In the genomic region with DNA sequence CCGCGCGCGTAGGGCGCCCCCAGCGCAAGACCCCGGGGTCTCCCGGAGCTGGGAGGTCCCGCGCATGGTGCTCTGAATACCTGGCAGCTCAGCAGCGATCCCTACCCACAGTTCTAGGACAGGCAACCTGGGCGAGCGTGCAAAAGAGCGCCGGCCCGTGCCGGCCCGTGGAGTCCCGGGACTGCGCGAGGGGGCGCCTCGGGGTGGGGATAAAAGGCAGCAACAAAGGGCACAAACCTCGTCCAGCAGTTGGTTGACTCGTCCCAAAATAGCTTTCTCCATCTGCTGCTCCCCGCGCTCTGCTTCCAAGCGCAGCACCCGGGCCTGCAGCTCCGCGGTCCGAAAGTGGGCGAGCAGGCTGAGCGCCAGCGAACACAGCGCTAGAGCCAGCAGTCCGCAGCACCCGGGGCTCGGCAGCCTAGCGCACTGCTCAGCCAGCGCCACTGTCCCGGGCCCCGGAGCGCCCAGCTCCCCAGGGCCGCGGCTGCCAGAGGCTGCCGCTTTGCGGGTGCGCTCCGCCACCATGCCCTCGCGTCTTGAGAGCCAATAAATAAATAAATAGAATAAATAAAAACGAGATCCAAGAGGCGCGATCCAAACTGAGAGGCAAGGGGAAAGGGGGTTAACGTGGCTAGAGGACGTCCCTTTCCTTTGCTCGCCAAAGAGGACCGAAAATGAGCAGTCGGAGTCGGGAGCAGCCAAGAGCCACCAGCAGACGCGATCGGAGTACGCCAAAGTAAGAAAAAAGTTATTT, we compare ENCODE assay signal across 8 mouse cellular contexts. TPM values are rescaled to one million over a fixed set of nuclear protein-coding genes. Genes with fewer than 3 reads are reported as not detected.
DNase-seq lines count a peak whose midpoint lies in the region; ATAC-seq and TF ChIP-seq lines count a peak whose summit lies in the region.

No protein-coding gene starts in this region.

- H3K27ac ChIP-seq in forebrain, embryonic 13.5 days: no peak overlapping the region
- H3K27ac ChIP-seq in hindbrain, postnatal 0 days: no peak overlapping the region
- H3K27ac ChIP-seq in limb, embryonic 15.5 days: 0 out of 2 replicates have a peak overlapping the region, but pooled peaks have one; percentile 22
- no peak overlapping the region for H3K27ac ChIP-seq in neural tube, embryonic 15.5 days (replicated peaks)

- peaks cover 18% of the 10 kb centered on the region for H3K4me1 ChIP-seq in forebrain, embryonic 13.5 days
- H3K4me1 ChIP-seq in hindbrain, postnatal 0 days (ENCODE audit: insufficient read depth, low read length): peaks cover 12% of the 10 kb centered on the region
- H3K4me1 ChIP-seq in limb, embryonic 15.5 days: peaks cover 37% of the 10 kb centered on the region
- peaks cover 28% of the 10 kb centered on the region for H3K4me1 ChIP-seq in neural tube, embryonic 15.5 days

- peak overlapping the region; percentile 41 for H3K4me3 ChIP-seq in forebrain, embryonic 13.5 days
- peak overlapping the region; percentile 40 for H3K4me3 ChIP-seq in hindbrain, postnatal 0 days (ENCODE audit: low read length)
- H3K4me3 ChIP-seq in limb, embryonic 15.5 days: peak overlapping the region; percentile 51
- peak overlapping the region; percentile 42 for H3K4me3 ChIP-seq in neural tube, embryonic 15.5 days (replicated peaks)

- under 1% methylated on average over 65 of the region's 65 CpGs for WGBS in forebrain, embryonic 13.5 days
- WGBS in hindbrain, postnatal 0 days: 1% methylated on average over 65 of the region's 65 CpGs
- under 1% methylated on average over 65 of the region's 65 CpGs for WGBS in limb, embryonic 15.5 days
- WGBS in neural tube, embryonic 15.5 days: under 1% methylated on average over 65 of the region's 65 CpGs

- no peak for DNase-seq in frontal cortex, postnatal 25 days (ENCODE audit: low spot score in 2 of 2)
- peak; percentile 69 for DNase-seq in ZHBTc4 (ENCODE audit: low read depth, low spot score)
- DNase-seq in hindbrain, postnatal 0 days (ENCODE audit: low spot score): peak; percentile 39

- peak overlapping the region; percentile 51 for H3K9ac ChIP-seq in forebrain, embryonic 13.5 days
- H3K9ac ChIP-seq in hindbrain, postnatal 0 days (replicated peaks; ENCODE audit: low read length): 0 out of 2 replicates have a peak overlapping the region, but pooled peaks have one; percentile 38
- peak overlapping the region; percentile 33 for H3K9ac ChIP-seq in limb, embryonic 15.5 days
- peak overlapping the region; percentile 34 for H3K9ac ChIP-seq in neural tube, embryonic 15.5 days (replicated peaks)

- peak overlapping the region; percentile 66 for H3K4me2 ChIP-seq in forebrain, embryonic 13.5 days
- peak overlapping the region; percentile 67 for H3K4me2 ChIP-seq in hindbrain, postnatal 0 days (ENCODE audit: low read depth, low read length)
- peak overlapping the region; percentile 94 for H3K4me2 ChIP-seq in limb, embryonic 15.5 days
- peak overlapping the region; percentile 88 for H3K4me2 ChIP-seq in neural tube, embryonic 15.5 days

- H3K27me3 ChIP-seq in forebrain, embryonic 13.5 days: peaks cover 86% of the 10 kb centered on the region
- peaks cover 45% of the 10 kb centered on the region for H3K27me3 ChIP-seq in hindbrain, postnatal 0 days (ENCODE audit: insufficient read depth, low read length)
- H3K27me3 ChIP-seq in limb, embryonic 15.5 days: peaks cover 50% of the 10 kb centered on the region
- peaks cover 82% of the 10 kb centered on the region for H3K27me3 ChIP-seq in neural tube, embryonic 15.5 days (replicated peaks)

- no peaks in the 10 kb centered on the region for H3K36me3 ChIP-seq in forebrain, embryonic 13.5 days (ENCODE audit: poor library complexity, severe bottlenecking)
- no peaks in the 10 kb centered on the region for H3K36me3 ChIP-seq in hindbrain, postnatal 0 days (ENCODE audit: insufficient read depth, low read length)
- H3K36me3 ChIP-seq in limb, embryonic 15.5 days: no peaks in the 10 kb centered on the region
- no peaks in the 10 kb centered on the region for H3K36me3 ChIP-seq in neural tube, embryonic 15.5 days

- peak; percentile 64; the same call in 1 of the 2 replicates for ATAC-seq in frontal cortex, adult (ENCODE audit: low TSS enrichment)
- peak; percentile 45; the same call in 1 of the 2 replicates for ATAC-seq in forebrain, embryonic 13.5 days
- no peak for ATAC-seq in hindbrain, postnatal 0 days
- ATAC-seq in limb, embryonic 15.5 days (ENCODE audit: insufficient number of reproducible peaks, low FRiP score, low TSS enrichment, low read depth): no peak
- ATAC-seq in neural tube, embryonic 15.5 days (ENCODE audit: low FRiP score): peak; percentile 60; the same call in 1 of the 2 replicates
- no peak for ATAC-seq in activated CD4-positive, CD25-positive, alpha-beta regulatory T cell, adult 4 months

- peak; percentile 25; the same call in 1 of the 2 replicates for TF ChIP-seq CTCF in hindbrain, postnatal 0 days (IDR thresholded peaks at IDR 0.05; ENCODE audit: low read depth)

- H3K9me3 ChIP-seq in forebrain, embryonic 13.5 days (replicated peaks): no peaks in the 10 kb centered on the region
- no peaks in the 10 kb centered on the region for H3K9me3 ChIP-seq in hindbrain, postnatal 0 days (ENCODE audit: low read length)
- no peaks in the 10 kb centered on the region for H3K9me3 ChIP-seq in limb, embryonic 15.5 days
- H3K9me3 ChIP-seq in neural tube, embryonic 15.5 days (replicated peaks): no peaks in the 10 kb centered on the region

RNA-seq across cellular contexts. Expression of a gene that starts 0.6 kb away (rescaled TPM):
- polyA plus RNA-seq in forebrain, embryonic 13.5 days (2015; fragmentation: Nextera tagmentation; extraction: Ambion mirVana): 0.42 and 0.62 TPM in 2 replicates
- total RNA-seq in hindbrain, postnatal 0 days (2014; rRNA removed): 2.5 and 4.2 TPM in 2 replicates
- 1.6 and 1.7 TPM in 2 replicates for polyA plus RNA-seq in hindbrain, postnatal 0 days (2015; fragmentation: Nextera tagmentation; extraction: Ambion mirVana)
- polyA plus RNA-seq in limb, embryonic 15.5 days (2015; fragmentation: Nextera tagmentation; extraction: Ambion mirVana): 8.2 and 9.1 TPM in 2 replicates
- polyA plus RNA-seq in neural tube, embryonic 15.5 days (2015; fragmentation: Nextera tagmentation; extraction: Ambion mirVana): 3.5 and 4.3 TPM in 2 replicates
- polyA plus RNA-seq in activated CD4-positive, CD25-positive, alpha-beta regulatory T cell, adult 4 months (2017; shearing (Covaris generic)): not detected

Comparison
In these comparisons a context has a peak if more than half of its experiments do, and no peak if none do; other contexts are left out.
1. ATAC-seq: peak in frontal cortex, adult (single experiment), forebrain, embryonic 13.5 days (single experiment) and neural tube, embryonic 15.5 days (single experiment); none in hindbrain, postnatal 0 days (single experiment), limb, embryonic 15.5 days (single experiment) and activated CD4-positive, CD25-positive, alpha-beta regulatory T cell, adult 4 months (single experiment).
2. DNase-seq: peak in ZHBTc4 (single experiment) and hindbrain, postnatal 0 days (single experiment); none in frontal cortex, postnatal 25 days (0 of 2).
3. Peak in every context shown above with its lines, with median percentiles within 50 percentile points of each other: H3K4me2 ChIP-seq, H3K4me3 ChIP-seq and H3K9ac ChIP-seq.